Mouse (Mus musculus) liver, embryonic 14.5 days (tissue): ENCODE results near the gene Slf2.

Source experiments
- CTCF ChIP-seq: IDR thresholded peaks from 2 replicates; pipeline ENCODE4 v1.5.1; 2016; ENCODE audit warnings: antibody characterized with exemption, low read depth, control low read depth
- EP300 ChIP-seq: IDR thresholded peaks from 2 replicates; pipeline ENCODE4 v1.6.1; 2016; ENCODE audit warnings: antibody characterized with exemption, low read depth

DNA sequence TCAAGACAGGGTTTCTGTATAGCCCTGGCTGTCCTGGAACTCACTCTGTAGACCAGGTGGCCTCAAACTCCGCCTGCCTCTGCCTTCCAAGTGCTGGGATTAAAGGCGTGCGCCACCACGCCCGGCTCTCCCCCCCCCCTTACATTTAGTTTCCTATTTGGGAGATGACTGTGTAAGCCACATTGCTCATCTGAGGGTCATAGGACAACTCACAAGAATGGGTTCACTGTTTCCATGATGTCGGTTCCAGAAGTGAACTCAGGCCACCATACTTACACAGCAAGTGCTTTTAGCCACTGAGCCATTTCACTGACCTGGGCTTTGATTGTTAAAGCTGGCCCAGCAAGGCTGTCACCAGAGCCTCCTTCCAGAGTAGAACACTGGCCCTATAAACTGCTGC lies 46.2 kb downstream of the Slf2 start:
- TF ChIP-seq CTCF: no peak
- TF ChIP-seq EP300: no peak
